Mouse (Mus musculus): ENCODE measurements at regions not wholly inside any gene's neighbourhood (a gene's known extent, or its start where the extent isn't known, plus 50 kb on each side); places are given as distances from the start of the nearest gene placed in this dataset.

DNA sequence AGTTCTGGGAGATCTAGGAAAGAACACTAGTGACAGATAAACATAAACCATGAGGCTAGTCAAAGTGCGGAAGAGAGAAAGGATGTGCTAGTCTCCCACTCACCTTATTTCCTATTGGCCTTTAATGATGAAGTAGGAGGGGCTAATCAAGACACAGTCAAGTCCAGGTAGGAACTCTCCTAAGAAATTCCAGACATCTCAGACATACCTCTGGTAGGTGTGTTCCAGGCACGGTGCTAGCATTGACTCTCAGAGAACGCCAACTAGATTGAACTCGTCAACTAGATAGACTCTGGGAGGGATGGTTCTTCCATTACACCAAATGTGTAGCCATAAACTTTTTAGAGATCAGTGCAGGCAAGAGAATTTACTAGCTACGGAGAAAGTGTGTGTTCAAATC is 87.6 kb upstream of the Ptprk start:
- Histone ChIP-seq H3K4me3 (ENCODE audit: low read length) (no peak overlapping the region), H3K4me1 (ENCODE audit: control insufficient read depth, insufficient read depth, low read length) (peaks cover 27% of the 10 kb centered on the region), H3K36me3 (ENCODE audit: control insufficient read depth, insufficient read depth) (no peaks in the 10 kb centered on the region), H3K27me3 (ENCODE audit: control insufficient read depth, insufficient read depth, low read length) (no peaks in the 10 kb centered on the region), H3K27ac (ENCODE audit: low read length) (no peak overlapping the region), H3K9me3 (replicated peaks; ENCODE audit: control insufficient read depth, low read length) (no peaks in the 10 kb centered on the region), H3K4me2 (ENCODE audit: low read depth, low read length) (no peak overlapping the region), H3K9ac (ENCODE audit: low read length) (no peak overlapping the region)
- WGBS: 83% methylated on average over 5 of the region's 5 CpGs
- no peak for ATAC-seq (replicated peaks; ENCODE audit: extremely low read depth, insufficient read depth, low FRiP score)

GRCm38 (mm10) chr10:27988066-27988465 is 86.6 kb upstream of the Ptprk start:
- peak overlapping the region; percentile 31; the same call in 1 of the 2 replicates for H3K27ac ChIP-seq (ENCODE audit: low read length)
- H3K4me3 ChIP-seq (ENCODE audit: low read length): no peak overlapping the region
- H3K9ac ChIP-seq (ENCODE audit: low read length): no peak overlapping the region
- H3K9me3 ChIP-seq (replicated peaks; ENCODE audit: control insufficient read depth, low read length): no peaks in the 10 kb centered on the region
- H3K4me2 ChIP-seq (ENCODE audit: low read depth, low read length): no peak overlapping the region
- ATAC-seq (replicated peaks; ENCODE audit: extremely low read depth, insufficient read depth, low FRiP score): no peak
- H3K36me3 ChIP-seq (ENCODE audit: control insufficient read depth, insufficient read depth): no peaks in the 10 kb centered on the region
- 37% methylated on average over 3 of the region's 3 CpGs for WGBS
- peaks cover 27% of the 10 kb centered on the region for H3K4me1 ChIP-seq (ENCODE audit: control insufficient read depth, insufficient read depth, low read length)
- no peaks in the 10 kb centered on the region for H3K27me3 ChIP-seq (ENCODE audit: control insufficient read depth, insufficient read depth, low read length)

- Histone ChIP-seq H3K4me2 (ENCODE audit: low read depth, low read length) (peak overlapping the region; percentile 36), H3K4me1 (ENCODE audit: control insufficient read depth, insufficient read depth, low read length) (peaks cover 27% of the 10 kb centered on the region), H3K27ac (ENCODE audit: low read length) (peak overlapping the region; percentile 74), H3K27me3 (ENCODE audit: control insufficient read depth, insufficient read depth, low read length) (no peaks in the 10 kb centered on the region), H3K4me3 (ENCODE audit: low read length) (no peak overlapping the region), H3K9me3 (replicated peaks; ENCODE audit: control insufficient read depth, low read length) (no peaks in the 10 kb centered on the region), H3K36me3 (ENCODE audit: control insufficient read depth, insufficient read depth) (no peaks in the 10 kb centered on the region), H3K9ac (ENCODE audit: low read length) (no peak overlapping the region)
- WGBS: 44% methylated on average over 11 of the region's 11 CpGs
- ATAC-seq (replicated peaks; ENCODE audit: extremely low read depth, insufficient read depth, low FRiP score): peak; percentile 51; the same call in 1 of the 2 replicates
These were observed 84.1 kb upstream of the Ptprk start for GRCm38 (mm10) chr10:27990359-27991056.

DNA sequence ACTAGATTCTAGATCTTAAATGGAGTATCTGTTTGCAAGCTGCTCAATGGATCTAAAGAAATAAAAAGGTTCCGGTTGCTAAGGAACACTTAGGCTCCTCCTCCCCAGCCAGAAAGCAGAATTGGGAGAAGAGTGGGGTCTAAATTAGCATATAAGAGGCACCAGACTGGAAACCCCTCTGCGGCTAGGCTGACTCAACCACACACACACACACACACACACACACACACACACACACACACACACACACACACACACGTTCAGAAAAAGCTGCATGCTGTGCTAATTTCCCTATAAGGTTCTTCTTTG is 83.6 kb upstream of the Ptprk start:
- 70% methylated on average over 3 of the region's 3 CpGs for WGBS
- Histone ChIP-seq H3K27me3 (ENCODE audit: control insufficient read depth, insufficient read depth, low read length) (no peaks in the 10 kb centered on the region), H3K4me2 (ENCODE audit: low read depth, low read length) (no peak overlapping the region), H3K9me3 (replicated peaks; ENCODE audit: control insufficient read depth, low read length) (no peaks in the 10 kb centered on the region), H3K4me3 (ENCODE audit: low read length) (no peak overlapping the region), H3K4me1 (ENCODE audit: control insufficient read depth, insufficient read depth, low read length) (peaks cover 27% of the 10 kb centered on the region), H3K36me3 (ENCODE audit: control insufficient read depth, insufficient read depth) (no peaks in the 10 kb centered on the region), H3K9ac (ENCODE audit: low read length) (no peak overlapping the region), H3K27ac (ENCODE audit: low read length) (no peak overlapping the region; the same call in 1 of the 2 replicates)
- ATAC-seq (replicated peaks; ENCODE audit: extremely low read depth, insufficient read depth, low FRiP score): no peak

DNA sequence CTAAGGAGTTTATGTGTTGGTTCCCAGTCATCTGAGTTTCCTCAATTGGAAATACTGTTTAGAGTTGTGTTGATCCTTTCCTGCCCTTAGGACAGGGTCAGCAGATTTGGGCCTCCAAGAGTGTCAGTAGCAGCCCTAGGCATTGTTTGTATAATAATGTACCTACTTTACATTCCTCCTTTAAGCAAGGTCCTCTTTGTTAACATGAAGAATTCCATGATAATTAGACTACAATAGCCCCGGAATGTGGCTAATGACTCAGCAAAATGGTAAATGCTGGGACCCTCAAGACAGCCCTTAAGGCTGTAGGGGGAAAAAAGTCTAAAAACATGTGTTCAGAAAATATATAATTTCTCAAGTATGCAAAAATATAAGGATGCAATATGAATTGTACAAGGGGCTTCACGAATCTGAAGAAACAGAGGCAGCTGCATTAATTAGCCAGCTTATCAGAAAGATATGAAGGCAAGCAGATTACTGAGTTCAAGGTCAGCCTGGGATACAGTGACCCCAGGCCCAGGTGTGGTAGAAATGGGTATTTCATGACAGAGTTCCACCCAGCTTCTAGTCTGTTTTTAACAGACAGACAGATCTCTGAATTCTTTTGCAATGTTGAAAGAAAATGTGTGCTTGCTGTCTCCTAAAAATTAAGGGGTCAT is 80.1 kb upstream of the Ptprk start:
- Histone ChIP-seq H3K4me1 (ENCODE audit: control insufficient read depth, insufficient read depth, low read length) (peaks cover 11% of the 10 kb centered on the region), H3K4me3 (ENCODE audit: low read length) (no peak overlapping the region), H3K9me3 (replicated peaks; ENCODE audit: control insufficient read depth, low read length) (no peaks in the 10 kb centered on the region), H3K9ac (ENCODE audit: low read length) (no peak overlapping the region), H3K36me3 (ENCODE audit: control insufficient read depth, insufficient read depth) (no peaks in the 10 kb centered on the region), H3K4me2 (ENCODE audit: low read depth, low read length) (no peak overlapping the region), H3K27ac (ENCODE audit: low read length) (no peak overlapping the region), H3K27me3 (ENCODE audit: control insufficient read depth, insufficient read depth, low read length) (no peaks in the 10 kb centered on the region)
- 82% methylated on average over 2 of the region's 2 CpGs for WGBS
- no peak for ATAC-seq (replicated peaks; ENCODE audit: extremely low read depth, insufficient read depth, low FRiP score)

- Histone ChIP-seq H3K36me3 (ENCODE audit: control insufficient read depth, insufficient read depth) (no peaks in the 10 kb centered on the region), H3K27ac (ENCODE audit: low read length) (no peak overlapping the region), H3K27me3 (ENCODE audit: control insufficient read depth, insufficient read depth, low read length) (no peaks in the 10 kb centered on the region), H3K9ac (ENCODE audit: low read length) (no peak overlapping the region), H3K4me1 (ENCODE audit: control insufficient read depth, insufficient read depth, low read length) (peaks cover 9% of the 10 kb centered on the region), H3K9me3 (replicated peaks; ENCODE audit: control insufficient read depth, low read length) (no peaks in the 10 kb centered on the region), H3K4me2 (ENCODE audit: low read depth, low read length) (no peak overlapping the region), H3K4me3 (ENCODE audit: low read length) (no peak overlapping the region)
- no peak for ATAC-seq (replicated peaks; ENCODE audit: extremely low read depth, insufficient read depth, low FRiP score)
- WGBS: 83% methylated on average over 1 of the region's 1 CpGs
These were observed 79.6 kb upstream of the Ptprk start for GRCm38 (mm10) chr10:27995035-27995399.

GRCm38 (mm10) chr10:28010756-28011155 is 63.9 kb upstream of the Ptprk start:
- H3K4me2 ChIP-seq (ENCODE audit: low read depth, low read length): no peak overlapping the region
- H3K9me3 ChIP-seq (replicated peaks; ENCODE audit: control insufficient read depth, low read length): no peaks in the 10 kb centered on the region
- H3K4me1 ChIP-seq (ENCODE audit: control insufficient read depth, insufficient read depth, low read length): no peaks in the 10 kb centered on the region
- WGBS: 49% methylated on average over 2 of the region's 2 CpGs
- H3K4me3 ChIP-seq (ENCODE audit: low read length): no peak overlapping the region
- H3K36me3 ChIP-seq (ENCODE audit: control insufficient read depth, insufficient read depth): no peaks in the 10 kb centered on the region
- no peaks in the 10 kb centered on the region for H3K27me3 ChIP-seq (ENCODE audit: control insufficient read depth, insufficient read depth, low read length)
- H3K27ac ChIP-seq (ENCODE audit: low read length): no peak overlapping the region
- no peak overlapping the region for H3K9ac ChIP-seq (ENCODE audit: low read length)
- ATAC-seq (replicated peaks; ENCODE audit: extremely low read depth, insufficient read depth, low FRiP score): no peak

- ATAC-seq (replicated peaks; ENCODE audit: extremely low read depth, insufficient read depth, low FRiP score): no peak
- Histone ChIP-seq H3K4me2 (ENCODE audit: low read depth, low read length) (no peak overlapping the region), H3K36me3 (ENCODE audit: control insufficient read depth, insufficient read depth) (no peaks in the 10 kb centered on the region), H3K9me3 (replicated peaks; ENCODE audit: control insufficient read depth, low read length) (no peaks in the 10 kb centered on the region), H3K9ac (ENCODE audit: low read length) (no peak overlapping the region), H3K27me3 (ENCODE audit: control insufficient read depth, insufficient read depth, low read length) (no peaks in the 10 kb centered on the region), H3K4me3 (ENCODE audit: low read length) (no peak overlapping the region), H3K4me1 (ENCODE audit: control insufficient read depth, insufficient read depth, low read length) (no peaks in the 10 kb centered on the region), H3K27ac (ENCODE audit: low read length) (no peak overlapping the region)
- 79% methylated on average over 1 of the region's 1 CpGs for WGBS
These were observed 62.5 kb upstream of the Ptprk start for GRCm38 (mm10) chr10:28012135-28012534.

- no peak overlapping the region for H3K4me3 ChIP-seq (ENCODE audit: low read length)
- H3K9me3 ChIP-seq (replicated peaks; ENCODE audit: control insufficient read depth, low read length): no peaks in the 10 kb centered on the region
- no peaks in the 10 kb centered on the region for H3K36me3 ChIP-seq (ENCODE audit: control insufficient read depth, insufficient read depth)
- H3K4me1 ChIP-seq (ENCODE audit: control insufficient read depth, insufficient read depth, low read length): no peaks in the 10 kb centered on the region
- no peak for ATAC-seq (replicated peaks; ENCODE audit: extremely low read depth, insufficient read depth, low FRiP score)
- no peak overlapping the region for H3K4me2 ChIP-seq (ENCODE audit: low read depth, low read length)
- 57% methylated on average over 2 of the region's 2 CpGs for WGBS
- no peak overlapping the region for H3K9ac ChIP-seq (ENCODE audit: low read length)
- H3K27me3 ChIP-seq (ENCODE audit: control insufficient read depth, insufficient read depth, low read length): no peaks in the 10 kb centered on the region
- no peak overlapping the region for H3K27ac ChIP-seq (ENCODE audit: low read length)
These were observed 61.2 kb upstream of the Ptprk start for GRCm38 (mm10) chr10:28013401-28013800.

Data from heart, embryonic 16.5 days (tissue).